Mouse (Mus musculus) forebrain, embryonic 11.5 days (tissue): ENCODE results near the gene Metap1. TPM values are rescaled to one million over a fixed set of nuclear protein-coding genes. Genes with fewer than 3 reads are reported as not detected.

Experiments
- ATAC-seq: fragments of 200-750 bp; cut with Nextera tagmentation; replicated peaks from 2 replicates; pipeline ENCODE4 v1.8.0; 2017; ENCODE audit warnings: moderate TSS enrichment; ENCODE audit not compliant: low FRiP score
- DNase-seq: peaks from one replicate; pipeline ENCODE4 v3.0.0-alpha.2; 2017; ENCODE audit warnings: low spot score
- H3K27ac ChIP-seq: fragments of 300-500 bp; sonication (generic); 2 replicates; pipeline ENCODE4 v1.5.1; 2014; ENCODE audit warnings: low read depth, low read length
- H3K27me3 ChIP-seq: fragments of 300-500 bp; sonication (generic); 2 replicates; pipeline ENCODE4 v1.6.1; 2014; ENCODE audit warnings: mild to moderate bottlenecking, low read length, mixed read lengths; ENCODE audit not compliant: control insufficient read depth, insufficient read depth
- H3K36me3 ChIP-seq: fragments of 300-500 bp; sonication (generic); 2 replicates; pipeline ENCODE4 v1.6.1; 2014; ENCODE audit warnings: mild to moderate bottlenecking, low read length, moderate library complexity, mixed read lengths; ENCODE audit not compliant: control insufficient read depth, insufficient read depth
- H3K4me1 ChIP-seq: fragments of 300-500 bp; sonication (generic); replicated peaks from 2 replicates; pipeline ENCODE4 v1.6.1; 2014; ENCODE audit warnings: low read length, mixed read lengths; ENCODE audit not compliant: control insufficient read depth, insufficient read depth
- H3K4me2 ChIP-seq: fragments of 300-500 bp; sonication (generic); 2 replicates; pipeline ENCODE4 v1.6.1; 2014; ENCODE audit warnings: low read depth, mild to moderate bottlenecking, low read length, moderate library complexity, mixed read lengths; ENCODE audit not compliant: severe bottlenecking
- H3K4me3 ChIP-seq: fragments of 300-500 bp; sonication (generic); 2 replicates; pipeline ENCODE4 v1.5.1; 2014; ENCODE audit warnings: low read depth, low read length
- H3K9ac ChIP-seq: fragments of 300-500 bp; sonication (generic); 2 replicates; pipeline ENCODE4 v1.6.1; 2014; ENCODE audit warnings: low read length
- H3K9me3 ChIP-seq: fragments of 300-500 bp; sonication (generic); 2 replicates; pipeline ENCODE4 v1.6.1; 2016; ENCODE audit warnings: low read length, mixed read lengths; ENCODE audit not compliant: control insufficient read depth
- WGBS: fragments of 180-500 bp; shearing (Covaris S2); extraction: QIAGEN DNeasy Blood & Tissue Kit; methylation state at CpG from one replicate; pipeline ENCODE4 v1.1.7; 2014; 5-methylcytosine and 5-hydroxymethylcytosine counted together
- polyA plus RNA-seq: library from polyadenylated mRNA; unstranded; fragments of >200 nt; fragmentation: Nextera tagmentation; extraction: Ambion mirVana; gene quantifications from 2 replicates; pipeline ENCODE4 v1.2.1, GENCODE M21; 2014

Metap1 gene
- polyA plus RNA-seq, 1 experiment from 2014 or later = 47.9 TPM

GRCm38 (mm10) chr3:138526916-138527666 lies 37.8 kb upstream of the Metap1 start:
- Histone ChIP-seq H3K9me3 (no peaks in the 10 kb centered on the region), H3K27ac (peak overlapping the region; percentile 93), H3K4me2 (peak overlapping the region; percentile 88), H3K9ac (peak overlapping the region; percentile 97), H3K27me3 (0 out of 2 replicates have a peak, but pooled peaks cover 3% of the 10 kb centered on the region), H3K4me1 (peaks cover 5% of the 10 kb centered on the region; the same call in 1 of the 2 replicates), H3K4me3 (peak overlapping the region; percentile 99), H3K36me3 (no peaks in the 10 kb centered on the region)
- DNase-seq (peak; percentile 97), ATAC-seq (peak; percentile 95)
- WGBS = under 1% methylated on average over 54 of the region's 85 CpGs

- H3K4me3 ChIP-seq = peak within 1 kb of the TSS; percentile 99
- no peaks in the 10 kb centered on the region for H3K36me3 ChIP-seq
- no peaks in the 10 kb centered on the region for H3K9me3 ChIP-seq
- ATAC-seq (peak; percentile 50), DNase-seq (peak; percentile 80)
- peak within 1 kb of the TSS; percentile 79 for H3K27ac ChIP-seq
- 0 out of 2 replicates have a peak, but pooled peaks cover 3% of the 10 kb centered on the region for H3K27me3 ChIP-seq
- WGBS = 2% methylated on average over 39 of the region's 39 CpGs
- H3K4me1 ChIP-seq = peaks cover 5% of the 10 kb centered on the region; the same call in 1 of the 2 replicates
- H3K4me2 ChIP-seq = peak within 1 kb of the TSS; percentile 88
- H3K9ac ChIP-seq = peak within 1 kb of the TSS; percentile 72
Measured at GRCm38 (mm10) chr3:138526073-138526915, 37.0 kb upstream of the Metap1 start, which contains the start of gene Eif4e. TSS of gene Eif4e (plus strand) at chr3:138526179.

- Histone ChIP-seq H3K4me2 (no peak overlapping the region; the same call in 1 of the 2 replicates), H3K4me3 (no peak overlapping the region), H3K27ac (no peak overlapping the region), H3K4me1 (peaks cover 5% of the 10 kb centered on the region; the same call in 1 of the 2 replicates), H3K36me3 (no peaks in the 10 kb centered on the region), H3K27me3 (0 out of 2 replicates have a peak, but pooled peaks cover 3% of the 10 kb centered on the region), H3K9ac (no peak overlapping the region), H3K9me3 (no peaks in the 10 kb centered on the region)
- DNase-seq (no peak), ATAC-seq (no peak)
- 41% methylated on average over 8 of the region's 8 CpGs for WGBS
Measured at GRCm38 (mm10) chr3:138525494-138525893, 36.2 kb upstream of the Metap1 start.

GRCm38 (mm10) chr3:138523956-138524355 lies 34.6 kb upstream of the Metap1 start:
- ATAC-seq (no peak), DNase-seq (no peak)

GRCm38 (mm10) chr3:138519218-138519617 lies 29.9 kb upstream of the Metap1 start:
- Histone ChIP-seq H3K4me3 (no peak overlapping the region), H3K27me3 (no peaks in the 10 kb centered on the region), H3K4me1 (peaks cover 5% of the 10 kb centered on the region; the same call in 1 of the 2 replicates), H3K27ac (no peak overlapping the region), H3K36me3 (no peaks in the 10 kb centered on the region), H3K9ac (no peak overlapping the region), H3K4me2 (no peak overlapping the region), H3K9me3 (no peaks in the 10 kb centered on the region)
- DNase-seq = no peak
- no peak for ATAC-seq
- 87% methylated on average over 6 of the region's 6 CpGs for WGBS

More at GRCm38 (mm10) chr3:138523956-138524355, 34.6 kb upstream of the Metap1 start:
- H3K4me1 ChIP-seq = no peaks in the 10 kb centered on the region; the same call in 1 of the 2 replicates
- WGBS = 91% methylated on average over 4 of the region's 4 CpGs
- H3K9ac ChIP-seq = no peak overlapping the region
- no peaks in the 10 kb centered on the region for H3K9me3 ChIP-seq
- no peaks in the 10 kb centered on the region for H3K36me3 ChIP-seq
- no peak overlapping the region for H3K4me2 ChIP-seq
- no peak overlapping the region for H3K27ac ChIP-seq
- 0 out of 2 replicates have a peak, but pooled peaks cover 3% of the 10 kb centered on the region for H3K27me3 ChIP-seq
- no peak overlapping the region for H3K4me3 ChIP-seq

- Histone ChIP-seq H3K9ac (no peak overlapping the region), H3K4me2 (no peak overlapping the region), H3K4me1 (peaks cover 5% of the 10 kb centered on the region; the same call in 1 of the 2 replicates), H3K36me3 (no peaks in the 10 kb centered on the region), H3K27ac (no peak overlapping the region), H3K4me3 (no peak overlapping the region), H3K27me3 (no peaks in the 10 kb centered on the region), H3K9me3 (no peaks in the 10 kb centered on the region)
- DNase-seq (no peak), ATAC-seq (no peak)
- WGBS = 75% methylated on average over 3 of the region's 3 CpGs
Measured at GRCm38 (mm10) chr3:138517881-138518280, 28.6 kb upstream of the Metap1 start.

- H3K9me3 ChIP-seq = no peaks in the 10 kb centered on the region
- H3K27ac ChIP-seq = no peak overlapping the region
- ATAC-seq = peak; percentile 69
- no peak for DNase-seq
- H3K4me2 ChIP-seq = no peak overlapping the region
- WGBS = 30% methylated on average over 10 of the region's 10 CpGs
- H3K4me3 ChIP-seq = no peak overlapping the region
- H3K4me1 ChIP-seq = peaks cover 5% of the 10 kb centered on the region; the same call in 1 of the 2 replicates
- no peaks in the 10 kb centered on the region for H3K27me3 ChIP-seq
- H3K9ac ChIP-seq = no peak overlapping the region
- H3K36me3 ChIP-seq = no peaks in the 10 kb centered on the region
Measured at GRCm38 (mm10) chr3:138515656-138516370, 26.5 kb upstream of the Metap1 start.

- no peaks in the 10 kb centered on the region for H3K9me3 ChIP-seq
- H3K27ac ChIP-seq = no peak overlapping the region
- H3K36me3 ChIP-seq = no peaks in the 10 kb centered on the region
- peaks cover 5% of the 10 kb centered on the region; the same call in 1 of the 2 replicates for H3K4me1 ChIP-seq
- H3K4me3 ChIP-seq = no peak overlapping the region
- DNase-seq (no peak), ATAC-seq (no peak)
- WGBS = 56% methylated on average over 3 of the region's 3 CpGs
- no peak overlapping the region for H3K9ac ChIP-seq
- no peaks in the 10 kb centered on the region for H3K27me3 ChIP-seq
- H3K4me2 ChIP-seq = no peak overlapping the region
Measured at GRCm38 (mm10) chr3:138514749-138515148, 25.4 kb upstream of the Metap1 start.
